Mouse (Mus musculus) gastrocnemius, postnatal 25 days (tissue): ENCODE measurements around the gene Gm11273. TPM values are rescaled to one million over a fixed set of nuclear protein-coding genes. Genes with fewer than 3 reads are reported as not detected.
"Not testable (repeated sequence)": the region's sequence is repeated elsewhere in the genome, so short reads cannot be mapped to it uniquely, and the experiment has no call there.

Experiments
- DNase-seq: peaks from one replicate; pipeline ENCODE4 v3.0.0; 2022
- long read RNA-seq, 2 experiments: library from polyadenylated mRNA; stranded (forward); transcript quantifications; one replicate each; pipeline ENCODE4 v2.0.0; 2021
- total RNA-seq, 2 experiments: library from RNA; stranded (reverse); gene quantifications; 1 replicate in 1 of 2; 2 replicates in 1 of 2; pipeline ENCODE4 v1.2.3; 2021

The Gm11273 gene
- 100 to 1,000 TPM; 119 to 147 TPM for total RNA-seq
- long read RNA-seq, experiment 1, transcript Gm11273-201 (1 exons, 390 nt): major isoform, 655 of 655 reads
- long read RNA-seq, experiment 1, partial matches to known transcripts: 0 of 655 reads
- long read RNA-seq, experiment 1, other reads (novel, unspliced or antisense): 0 of 655 reads
- long read RNA-seq, experiment 2, transcript Gm11273-201 (1 exons, 390 nt): major isoform, 405 of 405 reads
- long read RNA-seq, experiment 2, partial matches to known transcripts: 0 of 405 reads
- long read RNA-seq, experiment 2, other reads (novel, unspliced or antisense): 0 of 405 reads

GRCm38 (mm10) chr13:21501182-21501581 is at the start of gene Gm11273:
Gene Gm11273 (minus strand): TSS chr13:21501418.
- not testable (repeated sequence) for DNase-seq

GRCm38 (mm10) chr13:21550416-21551110 is 49.3 kb upstream of the Gm11273 start:
- no peak for DNase-seq

GRCm38 (mm10) chr13:21549487-21549886 is 48.3 kb upstream of the Gm11273 start:
- no peak for DNase-seq

- no peak for DNase-seq
These were observed 41.5 kb upstream of the Gm11273 start, which contains the start of gene Olfr1366 for GRCm38 (mm10) chr13:21542708-21543107. Gene Olfr1366 (minus strand): TSS chr13:21542808.

GRCm38 (mm10) chr13:21530781-21531201 is 29.6 kb upstream of the Gm11273 start, which contains the start of gene Zkscan8:
Gene Zkscan8 (minus strand): TSS chr13:21531120.
- DNase-seq: peak; percentile 85

GRCm38 (mm10) chr13:21530136-21530535 is 28.9 kb upstream of the Gm11273 start:
- DNase-seq: no peak

- peak; percentile 88 for DNase-seq
These were observed 5.0 kb upstream of the Gm11273 start for GRCm38 (mm10) chr13:21506221-21506649.

- no peak for DNase-seq
These were observed 1.1 kb upstream of the Gm11273 start for GRCm38 (mm10) chr13:21502296-21502695.

GRCm38 (mm10) chr13:21495080-21495479 is 6.1 kb downstream of the Gm11273 start, which contains the start of gene AK157302:
Gene AK157302 (plus strand): TSS chr13:21495223.
- no peak for DNase-seq

- DNase-seq: no peak
These were observed 8.4 kb downstream of the Gm11273 start for GRCm38 (mm10) chr13:21492847-21493246.

- DNase-seq: no peak
These were observed 14.3 kb downstream of the Gm11273 start for GRCm38 (mm10) chr13:21486881-21487280.

- DNase-seq: peak; percentile 31
These were observed 22.2 kb downstream of the Gm11273 start, which contains the start of the genes Zkscan4 and Gm10065 for GRCm38 (mm10) chr13:21478759-21479670. Gene Zkscan4 (plus strand): TSS chr13:21478907. Gene Gm10065 (minus strand): TSS chr13:21479441.

GRCm38 (mm10) chr13:21472427-21472826 is 28.8 kb downstream of the Gm11273 start:
- no peak for DNase-seq

GRCm38 (mm10) chr13:21469097-21469496 is 32.1 kb downstream of the Gm11273 start:
- no peak for DNase-seq

GRCm38 (mm10) chr13:21468061-21469019 is 32.9 kb downstream of the Gm11273 start, which contains the start of gene Nkapl:
Gene Nkapl (minus strand): TSS chr13:21468509.
- peak; percentile 78 for DNase-seq

- DNase-seq: no peak
These were observed 33.9 kb downstream of the Gm11273 start for GRCm38 (mm10) chr13:21467336-21467735.

GRCm38 (mm10) chr13:21462516-21462915 is 38.7 kb downstream of the Gm11273 start:
- DNase-seq: not testable (repeated sequence)

- no peak for DNase-seq
These were observed 44.9 kb downstream of the Gm11273 start for GRCm38 (mm10) chr13:21456347-21456746.

- no peak for DNase-seq
These were observed 47.1 kb downstream of the Gm11273 start for GRCm38 (mm10) chr13:21454133-21454532.

- DNase-seq: peak; percentile 75
These were observed 47.8 kb downstream of the Gm11273 start, which contains the start of gene Zscan26 for GRCm38 (mm10) chr13:21453449-21453848. Gene Zscan26 (minus strand): TSS chr13:21453730.
